Mouse (Mus musculus): ENCODE data around the gene Heph.
"Not testable (repeated sequence)": the region's sequence is repeated elsewhere in the genome, so short reads cannot be mapped to it uniquely, and the experiment has no call there.

Heph gene

DNA sequence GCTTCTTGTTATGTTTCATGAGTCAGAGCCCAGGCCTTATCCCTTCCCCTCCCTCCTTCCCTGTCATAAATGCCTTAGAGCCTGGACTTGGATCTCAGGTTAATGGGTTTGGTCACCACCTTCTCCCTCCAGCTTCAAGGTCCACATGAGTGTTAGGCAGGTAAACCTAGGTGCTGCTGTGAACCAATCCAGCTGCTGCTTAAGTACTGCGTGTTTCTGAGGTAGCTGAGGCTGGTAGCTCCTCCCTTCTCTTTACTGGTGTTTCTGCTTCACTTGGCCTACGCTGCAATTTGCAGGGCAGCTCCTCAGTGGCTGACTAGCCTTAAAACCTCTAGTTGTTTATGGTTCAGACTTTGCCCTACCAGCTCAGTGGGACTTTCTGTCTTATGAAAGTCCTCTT, at the start of gene Heph:
Gene Heph, plus strand, starts transcription at position 211 of the 400 bp plus-strand sequence.
- DNase-seq: no peak

- not testable (repeated sequence) for DNase-seq
Observed at GRCm38 (mm10) chrX:96415351-96415750, 39.8 kb upstream of the Heph start.

DNA sequence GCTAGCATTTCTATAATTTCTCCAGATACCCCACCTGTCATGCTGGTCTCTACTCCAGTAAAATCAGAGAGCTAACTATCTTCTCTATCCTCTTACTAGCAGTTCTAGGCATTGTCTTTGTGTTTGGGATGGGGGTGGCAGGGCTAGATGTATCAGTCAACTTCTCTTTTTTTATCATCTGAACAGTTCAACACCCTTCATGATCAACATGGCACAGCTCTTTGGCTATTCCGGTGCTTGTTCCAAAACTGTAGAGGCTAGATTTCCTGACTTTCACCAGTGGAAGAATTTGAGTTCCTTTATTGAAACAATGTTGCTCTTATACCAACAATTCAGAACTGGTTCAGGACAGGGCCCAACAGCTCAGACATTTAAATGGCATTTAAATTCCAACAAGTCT, 38.2 kb upstream of the Heph start:
- DNase-seq: no peak

DNA sequence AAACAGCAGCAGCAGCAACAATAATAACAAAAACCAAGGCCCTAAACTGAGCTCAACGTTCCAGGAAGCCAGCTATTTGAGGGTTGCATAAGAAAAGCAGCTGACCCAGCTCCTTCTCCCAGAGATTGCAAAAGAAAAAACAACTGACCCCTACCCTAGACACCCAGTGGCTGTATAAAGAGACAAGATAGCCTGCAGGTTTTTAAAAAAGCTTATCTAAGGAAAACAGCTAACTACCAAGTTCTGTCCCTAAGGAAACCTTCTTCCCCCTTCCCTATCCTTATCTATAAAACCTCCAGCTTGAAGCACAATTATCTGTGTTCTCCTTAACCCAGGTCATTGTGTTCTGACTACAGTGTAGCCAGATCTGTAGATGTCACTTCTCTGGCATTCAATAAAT, 37.4 kb upstream of the Heph start:
- no peak for DNase-seq

DNA sequence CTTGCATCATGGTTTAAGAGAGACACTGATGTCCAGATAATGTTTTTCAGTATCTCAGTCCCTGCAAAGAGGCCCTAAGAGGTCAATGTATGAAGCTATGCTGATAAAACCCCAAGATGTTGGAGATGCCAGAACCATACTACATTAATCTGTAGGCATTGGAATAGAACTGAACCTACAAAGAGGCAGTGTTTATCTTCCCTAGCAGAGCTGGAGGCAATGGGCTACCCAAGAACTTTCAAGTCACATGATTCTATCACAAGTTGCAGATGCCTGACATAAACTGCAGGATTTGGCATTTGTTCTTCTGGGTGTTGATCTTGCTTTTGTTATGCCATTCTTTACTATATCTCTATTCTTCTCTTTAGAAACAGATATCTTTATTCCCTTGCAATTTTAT, 35.8 kb upstream of the Heph start:
- no peak for DNase-seq

DNA sequence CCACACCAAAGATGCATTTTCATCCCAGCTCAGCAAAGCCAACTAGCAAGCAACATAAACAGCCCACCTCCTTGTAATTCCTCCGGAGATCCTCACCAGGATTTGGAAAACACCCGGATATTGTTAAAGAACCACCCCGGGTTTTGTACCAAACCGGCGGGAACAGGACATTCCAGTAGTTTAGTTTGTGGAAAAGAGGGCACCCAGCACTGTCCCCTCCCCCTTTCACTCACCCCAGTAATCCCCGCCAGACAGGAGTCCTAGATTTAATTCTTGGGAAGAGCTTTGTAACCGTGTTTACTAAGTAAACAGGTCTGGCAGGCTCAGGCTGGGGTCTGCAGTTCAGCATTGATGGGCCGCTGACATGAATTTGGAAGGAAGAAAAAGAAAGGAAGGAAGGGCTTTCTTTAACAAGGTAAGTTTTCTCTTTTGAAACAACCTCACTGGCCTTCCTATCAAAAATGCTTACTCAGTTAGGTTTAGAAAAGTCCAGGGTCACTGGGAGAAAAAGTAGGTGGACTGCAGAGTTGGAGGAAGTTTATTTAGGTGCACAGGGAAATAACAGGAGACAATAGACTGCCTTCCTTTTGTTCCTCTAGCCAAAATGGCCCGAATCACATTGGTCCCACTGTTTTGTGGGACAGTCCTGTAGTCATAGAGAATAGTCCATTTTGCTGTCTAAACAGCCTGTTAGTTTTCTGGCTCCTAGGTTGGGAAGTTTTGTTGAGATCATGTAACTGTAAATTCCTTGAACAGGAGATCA, 1.2 kb downstream of the Heph start, which contains the start of gene Hsf3:
Gene Hsf3, minus strand, starts transcription at position 94 of the 763 bp plus-strand sequence.
- peak in 1 of 2 experiments; percentile 15 for DNase-seq

GRCm38 (mm10) chrX:96501580-96501979, 46.4 kb downstream of the Heph start:
- DNase-seq: no peak

Measured in kidney, adult 8-10 months (tissue).